Mouse (Mus musculus): ENCODE measurements around the gene Tmem116. TPM values are rescaled to one million over a fixed set of nuclear protein-coding genes. Genes with fewer than 3 reads are reported as not detected.
A peak's percentile ranks its signal among the peaks of the same experiment; 100 is the strongest.

Tmem116 gene
- not detected in 2 replicates for total RNA-seq (2014; fragmentation: Nextera tagmentation)
- 2.3 TPM in 1 of 2 replicates, not detected in the other for total RNA-seq (2017)

DNA sequence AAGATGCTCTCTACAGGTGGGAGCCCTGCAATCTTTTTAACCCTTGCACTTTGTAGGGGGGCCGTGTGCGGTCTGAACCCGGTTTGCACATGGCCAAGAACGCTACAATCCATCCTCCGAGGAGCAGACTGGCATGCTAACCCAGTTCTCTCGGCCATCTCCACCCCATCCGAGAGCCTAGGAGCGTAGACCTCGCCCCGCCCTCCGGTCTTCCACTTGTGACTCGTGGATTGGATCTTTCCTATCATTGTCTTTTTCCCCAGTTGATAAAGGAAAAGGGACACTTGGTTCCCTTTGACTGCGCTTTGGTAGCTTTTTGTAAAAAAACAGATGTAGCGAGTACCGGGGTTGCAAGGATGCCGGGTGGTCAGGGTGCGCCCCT is at the start of gene Tmem116:
Gene Tmem116, plus strand, starts transcription at position 250 of the 382 bp plus-strand sequence.
- ATAC-seq (replicated peaks; ENCODE audit: low FRiP score, low TSS enrichment, poor library complexity, severe bottlenecking) = 0 out of 2 replicates have a peak, but pooled peaks have one; percentile 17

DNA sequence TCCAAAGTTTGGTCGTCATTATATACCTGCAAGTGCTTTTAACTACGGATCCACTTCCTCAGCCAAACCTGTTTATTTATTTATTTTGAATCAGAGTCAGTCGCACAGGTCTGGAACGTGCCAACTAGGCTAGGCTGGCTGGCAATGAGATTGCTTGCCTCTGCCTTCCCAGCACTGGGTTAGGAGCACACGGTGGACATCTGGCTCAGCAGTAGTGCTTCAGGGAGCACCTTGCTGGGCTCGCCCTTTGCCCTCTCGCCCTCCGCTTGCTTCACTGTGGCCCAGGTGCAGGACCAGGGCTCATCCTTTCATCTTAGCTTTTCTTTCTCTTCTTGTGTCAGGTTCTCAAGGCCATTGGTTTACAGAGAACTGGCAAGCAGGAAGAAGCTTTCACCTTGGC is 43.8 kb upstream of the Tmem116 start:
- no peak for ATAC-seq (replicated peaks; ENCODE audit: low FRiP score, low TSS enrichment, poor library complexity, severe bottlenecking)

DNA sequence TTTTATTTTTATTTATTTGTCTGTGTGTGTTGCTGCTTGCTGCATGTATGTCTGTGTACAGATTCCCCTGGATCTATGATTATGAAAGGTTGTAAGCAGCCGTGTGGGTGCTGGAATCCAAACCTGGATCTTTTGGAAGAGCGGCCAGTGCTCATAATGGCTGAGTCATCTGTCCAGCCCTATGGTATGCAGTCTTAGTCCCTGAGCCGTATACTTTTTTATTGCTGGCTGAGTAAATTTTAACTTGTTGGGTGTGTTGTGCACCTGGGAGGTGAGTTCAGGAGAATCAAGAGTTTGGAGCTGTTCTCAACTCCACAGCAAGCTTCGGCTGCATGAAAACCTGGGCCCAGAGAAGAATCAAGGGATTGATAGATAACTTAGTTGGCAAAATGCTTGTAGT is 40.7 kb upstream of the Tmem116 start:
- no peak for ATAC-seq (replicated peaks; ENCODE audit: low FRiP score, low TSS enrichment, poor library complexity, severe bottlenecking)

DNA sequence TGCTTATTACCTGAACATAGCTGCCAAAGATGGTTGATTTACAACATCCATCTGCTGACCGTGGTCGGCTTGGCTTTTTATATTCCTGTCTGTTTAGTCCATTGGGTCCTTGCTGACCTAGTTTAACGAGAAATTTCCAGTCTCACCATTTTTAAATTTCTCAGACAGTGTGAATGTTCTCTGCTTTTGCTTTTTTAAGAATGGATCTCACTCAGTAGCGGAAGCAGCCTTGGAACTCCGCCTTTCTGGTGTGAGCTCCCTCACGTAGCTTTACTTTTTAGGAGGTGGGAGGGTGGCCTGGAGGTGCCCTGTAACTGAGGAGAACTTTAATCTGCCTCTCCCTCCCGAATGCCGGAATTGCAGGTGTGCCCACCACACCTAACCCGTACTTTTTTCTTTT is 31.0 kb upstream of the Tmem116 start:
- no peak for ATAC-seq (replicated peaks; ENCODE audit: low FRiP score, low TSS enrichment, poor library complexity, severe bottlenecking)

DNA sequence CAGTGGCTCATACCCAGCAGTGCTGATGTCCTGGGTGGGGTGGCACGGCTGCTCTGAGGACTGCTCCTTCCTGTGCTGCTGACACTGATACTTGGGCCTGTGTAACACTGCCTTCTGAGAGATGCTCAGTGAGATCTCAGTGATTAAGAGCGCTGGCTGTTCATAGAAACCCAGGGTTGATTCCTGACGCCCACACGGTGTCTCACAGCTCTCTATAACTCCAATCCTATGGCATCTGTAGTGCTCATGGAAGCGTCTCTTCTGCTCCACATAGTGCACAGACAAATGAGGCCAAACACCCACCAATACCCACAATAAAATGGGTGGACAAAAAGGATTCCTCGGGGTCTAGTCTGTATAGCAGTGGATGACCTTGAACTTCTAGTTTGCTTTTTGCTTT is 28.9 kb upstream of the Tmem116 start:
- no peak for ATAC-seq (replicated peaks; ENCODE audit: low FRiP score, low TSS enrichment, poor library complexity, severe bottlenecking)

DNA sequence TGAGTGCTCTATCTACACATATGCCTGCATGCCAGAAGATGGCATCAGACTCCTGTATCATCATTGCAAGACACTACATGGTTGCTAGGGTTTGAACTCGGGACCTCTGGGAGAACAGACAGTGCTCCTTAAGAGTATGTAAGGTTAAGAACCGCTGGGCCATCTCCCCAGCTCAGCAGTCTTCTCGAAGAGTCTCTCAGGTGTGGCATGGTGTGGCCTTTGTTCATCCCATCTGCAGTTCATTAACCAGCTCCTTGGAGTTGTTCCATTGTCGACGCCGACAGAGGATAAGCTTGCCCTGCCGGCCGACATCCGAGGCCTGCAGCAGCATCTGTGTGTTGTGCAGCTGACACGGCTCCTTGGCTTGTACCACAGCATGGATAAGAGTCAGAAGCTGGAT is 28.4 kb upstream of the Tmem116 start:
- ATAC-seq (replicated peaks; ENCODE audit: low FRiP score, low TSS enrichment, poor library complexity, severe bottlenecking) = no peak

DNA sequence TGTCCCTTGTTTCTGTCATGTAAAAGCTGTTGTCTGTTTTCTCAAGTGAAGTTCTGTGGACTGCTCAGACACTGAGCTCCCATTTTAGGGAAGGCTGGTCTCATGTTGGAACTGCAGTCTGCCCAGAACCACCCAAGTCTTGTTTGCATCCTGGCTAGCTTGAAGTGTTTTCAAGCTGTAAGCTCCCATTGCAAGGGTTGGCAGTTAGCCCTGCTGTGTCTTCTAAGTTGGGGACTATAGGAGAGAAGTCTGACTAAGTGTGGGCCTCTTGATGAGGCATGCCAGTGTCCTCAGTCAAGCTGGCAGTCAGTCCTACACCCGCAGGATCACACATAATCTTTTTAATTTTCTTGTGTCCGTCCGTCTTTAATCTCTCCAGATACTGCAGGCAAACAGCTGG is 22.7 kb upstream of the Tmem116 start:
- no peak for ATAC-seq (replicated peaks; ENCODE audit: low FRiP score, low TSS enrichment, poor library complexity, severe bottlenecking)

DNA sequence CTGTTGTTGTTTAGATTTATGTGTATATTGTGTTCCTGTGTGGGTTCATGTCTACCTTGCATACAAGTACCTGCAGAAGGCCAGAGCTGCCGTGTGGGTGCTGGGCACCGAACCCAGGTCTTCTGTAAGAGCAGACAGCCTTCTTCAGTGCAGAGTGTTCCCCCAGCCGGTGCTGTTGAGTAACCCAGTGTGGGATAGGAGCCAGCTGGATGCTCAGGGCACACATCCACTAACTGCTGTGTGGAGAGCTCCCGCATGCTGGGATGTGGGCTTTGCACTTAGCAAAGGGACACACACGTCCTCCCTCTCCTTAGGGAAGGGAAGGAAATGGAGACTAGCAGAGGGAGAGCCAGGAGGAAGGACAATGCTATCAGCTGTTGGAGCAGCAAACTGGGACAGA is 13.6 kb upstream of the Tmem116 start:
- no peak for ATAC-seq (replicated peaks; ENCODE audit: low FRiP score, low TSS enrichment, poor library complexity, severe bottlenecking)

DNA sequence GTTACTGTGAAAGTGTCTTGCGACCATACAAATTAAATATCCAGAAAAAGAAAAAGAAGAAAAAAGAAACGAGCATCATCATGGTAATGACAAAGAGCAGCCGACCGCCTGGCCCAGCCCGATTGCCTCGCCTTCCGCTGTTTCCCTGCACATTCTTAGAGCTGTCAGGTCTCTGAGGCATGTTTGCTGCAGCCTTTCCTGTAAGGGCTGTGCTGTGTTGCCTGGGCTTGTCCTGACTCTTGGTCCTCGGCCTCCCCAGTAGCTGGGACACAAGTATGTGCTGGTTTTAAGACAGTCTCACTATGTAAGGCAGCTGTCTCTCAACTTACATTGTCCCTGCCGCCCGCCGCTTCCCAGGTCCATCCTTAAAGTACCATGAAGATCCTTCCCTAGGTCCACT is 12.9 kb upstream of the Tmem116 start:
- no peak for ATAC-seq (replicated peaks; ENCODE audit: low FRiP score, low TSS enrichment, poor library complexity, severe bottlenecking)

DNA sequence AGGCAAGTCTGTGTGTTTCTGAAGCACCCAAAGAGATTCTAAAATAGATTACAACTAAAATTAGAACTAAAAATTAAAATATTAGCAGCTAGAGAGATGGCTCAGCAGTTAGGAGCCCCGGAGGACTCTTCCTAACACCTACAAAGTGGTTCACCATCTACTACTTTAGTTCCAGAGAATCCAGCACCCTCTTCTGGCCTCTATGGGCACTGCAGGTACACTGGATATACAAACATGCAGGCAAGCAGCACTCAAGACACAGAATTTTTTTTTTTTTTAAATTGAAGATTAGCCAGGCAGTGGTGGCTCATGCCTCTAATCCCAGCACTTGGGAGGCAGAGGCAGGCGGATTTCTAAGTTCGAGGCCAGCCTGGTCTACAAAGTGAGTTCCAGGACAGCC is 8.1 kb upstream of the Tmem116 start:
- ATAC-seq (replicated peaks; ENCODE audit: low FRiP score, low TSS enrichment, poor library complexity, severe bottlenecking) = no peak

DNA sequence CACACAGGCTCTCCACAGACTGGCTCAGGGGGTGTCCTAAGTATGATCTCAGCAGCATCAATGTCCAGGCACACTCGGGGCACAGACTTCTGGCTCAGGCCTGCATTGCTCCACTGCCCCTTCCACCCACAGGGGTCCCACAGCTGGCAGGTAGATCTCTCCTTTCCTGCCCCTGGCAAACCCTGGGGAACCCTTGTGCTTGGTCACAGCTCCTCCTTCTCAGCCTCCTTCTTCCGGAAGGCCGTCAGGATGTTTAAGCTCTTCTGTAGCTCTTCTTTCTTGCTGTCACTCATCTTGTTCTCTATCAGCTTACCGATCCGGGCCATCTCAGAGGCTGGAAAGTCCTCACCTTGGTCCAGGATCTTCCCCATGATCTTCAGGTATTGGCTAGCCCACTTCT is 6.8 kb upstream of the Tmem116 start:
- ATAC-seq (replicated peaks; ENCODE audit: low FRiP score, low TSS enrichment, poor library complexity, severe bottlenecking) = no peak

DNA sequence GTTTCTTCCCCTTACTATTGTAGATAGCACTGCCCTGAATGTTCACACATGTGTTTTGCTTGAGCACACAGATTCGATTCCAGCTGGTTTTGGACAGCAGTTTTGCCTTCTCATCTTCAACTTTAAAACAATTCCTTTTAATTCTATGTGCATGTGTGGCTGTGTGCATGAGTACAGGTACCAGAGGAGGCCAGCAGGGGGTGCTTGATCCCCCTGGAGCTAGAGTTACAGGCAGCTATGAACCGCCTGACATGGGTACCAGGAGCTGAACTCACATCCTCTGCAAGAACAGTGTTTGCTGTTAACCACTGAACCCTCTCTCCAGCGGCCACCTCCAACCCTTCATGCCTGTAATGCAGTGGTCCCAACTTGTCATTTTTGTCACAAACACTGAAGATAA is 3.2 kb upstream of the Tmem116 start:
- no peak for ATAC-seq (replicated peaks; ENCODE audit: low FRiP score, low TSS enrichment, poor library complexity, severe bottlenecking)

DNA sequence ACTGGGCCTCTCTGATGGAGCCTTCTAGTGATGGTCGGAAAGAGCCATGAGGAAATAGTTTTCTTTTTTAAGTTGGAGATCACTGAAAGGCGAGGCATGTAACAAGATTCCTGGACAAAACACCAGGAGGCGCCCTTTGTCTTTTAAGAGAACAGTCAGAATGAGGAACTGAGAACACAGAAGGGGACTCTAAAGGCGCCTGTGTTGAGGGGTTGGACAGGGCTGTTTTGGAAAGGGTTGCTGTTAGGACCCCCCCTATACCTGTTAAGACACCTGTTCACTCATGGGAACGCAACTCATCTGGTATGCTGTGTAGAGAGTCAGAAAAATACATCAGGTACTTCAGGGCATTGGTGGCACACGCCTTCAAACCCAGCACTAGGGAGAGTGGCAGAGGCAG is 1.7 kb upstream of the Tmem116 start:
- ATAC-seq (replicated peaks; ENCODE audit: low FRiP score, low TSS enrichment, poor library complexity, severe bottlenecking) = no peak

DNA sequence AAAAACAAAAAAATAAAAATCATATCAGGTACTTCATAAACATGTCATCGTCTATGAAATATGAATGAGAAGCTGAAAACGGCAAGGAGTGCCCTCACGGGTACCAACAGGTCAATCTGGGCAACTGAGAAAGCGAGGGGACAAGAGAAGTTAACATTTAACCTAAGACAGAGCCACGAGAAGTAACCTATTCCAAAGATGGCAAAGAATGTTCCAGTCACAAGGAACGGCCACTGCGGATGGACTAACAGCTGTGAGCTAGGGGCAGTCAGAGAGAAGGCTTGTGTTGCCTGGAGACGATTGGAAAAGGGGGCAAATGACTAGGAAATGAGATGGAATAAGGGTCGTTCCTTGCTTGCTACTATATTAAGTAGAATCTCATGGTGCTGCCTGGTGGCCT is 1.2 kb upstream of the Tmem116 start:
- no peak for ATAC-seq (replicated peaks; ENCODE audit: low FRiP score, low TSS enrichment, poor library complexity, severe bottlenecking)

DNA sequence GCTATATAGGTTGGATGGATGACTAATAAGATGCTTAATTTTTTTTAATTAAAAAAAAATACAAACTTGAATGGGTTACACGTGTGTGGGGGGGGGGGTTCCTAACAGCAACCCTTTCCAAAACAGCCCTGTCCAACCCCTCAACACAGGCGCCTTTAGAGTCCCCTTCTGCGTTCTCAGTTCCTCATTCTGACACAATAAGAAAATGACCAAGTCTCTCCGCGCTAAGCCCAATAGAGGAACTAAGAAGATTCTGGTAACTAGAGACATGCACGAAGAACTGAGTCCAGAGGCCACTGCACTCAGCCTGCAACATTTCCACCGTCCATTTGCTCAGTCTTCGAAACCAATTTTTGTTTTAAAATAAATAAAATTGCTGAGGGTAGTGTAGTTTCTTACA is 490 bp upstream of the Tmem116 start:
- no peak for ATAC-seq (replicated peaks; ENCODE audit: low FRiP score, low TSS enrichment, poor library complexity, severe bottlenecking)

DNA sequence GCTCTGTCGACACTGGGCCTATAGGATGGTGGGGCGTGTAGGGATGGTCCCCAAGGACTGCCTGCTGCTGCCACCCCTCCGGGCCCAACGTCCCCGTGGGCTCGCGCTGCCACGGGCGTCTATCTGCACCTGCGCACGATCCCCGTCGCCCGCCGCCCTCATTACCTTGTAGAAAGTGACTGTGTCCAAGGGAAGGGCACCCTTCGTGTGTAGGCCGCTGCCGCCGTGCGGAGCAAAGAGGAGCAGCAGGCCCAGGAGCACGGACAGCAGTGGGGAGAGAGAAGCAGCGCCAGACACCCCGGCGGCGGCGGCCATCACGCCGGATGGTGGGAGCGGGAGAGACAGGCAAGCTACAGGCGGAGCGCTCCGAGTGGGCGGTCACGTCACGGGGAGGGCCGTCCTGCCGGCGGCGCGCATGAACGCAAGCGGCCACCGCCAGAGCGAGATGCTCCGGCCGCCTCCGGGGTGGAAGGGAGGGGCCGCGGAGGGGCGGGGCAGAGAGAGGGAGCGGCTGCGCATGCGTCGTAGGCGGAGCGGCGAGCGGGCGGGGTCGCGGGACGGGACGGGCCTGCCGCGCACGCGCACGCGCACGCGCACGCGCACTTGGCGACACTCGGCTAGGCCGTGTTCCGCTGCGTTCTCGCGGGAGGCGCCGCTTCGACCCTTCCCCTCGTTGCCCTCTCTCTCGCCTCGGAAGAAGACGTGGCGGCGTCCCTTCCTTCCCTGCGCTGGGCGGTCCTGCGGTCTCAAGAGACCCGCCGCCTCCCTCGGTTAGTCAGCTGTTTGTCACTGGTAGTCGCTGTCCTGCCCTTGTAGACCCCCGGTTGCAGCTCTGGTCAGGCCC is 555 bp downstream of the Tmem116 start, which contains the start of gene Erp29:
Gene Erp29, minus strand, starts transcription at position 481 of the 844 bp plus-strand sequence.
- ATAC-seq (replicated peaks; ENCODE audit: low FRiP score, low TSS enrichment, poor library complexity, severe bottlenecking) = peak; percentile 78

DNA sequence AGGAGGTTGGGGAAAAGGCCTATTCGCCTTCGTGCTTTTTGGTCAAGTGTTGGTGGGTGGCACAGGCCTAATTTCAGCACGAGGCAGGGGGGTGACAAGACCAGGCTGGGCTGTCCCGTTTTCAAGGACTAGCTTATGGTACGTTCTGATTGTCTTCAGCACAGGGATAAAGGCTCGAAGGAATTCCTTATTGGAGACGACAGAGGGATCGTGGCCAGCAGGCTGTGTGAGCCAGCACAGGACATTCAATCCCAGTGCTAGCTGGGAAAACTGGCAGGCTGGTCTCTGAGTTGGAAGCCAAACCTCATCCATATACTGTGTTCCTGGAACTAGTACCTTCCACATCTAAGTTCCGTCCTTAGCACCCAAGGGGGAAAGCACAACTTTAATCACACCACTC is 1.2 kb downstream of the Tmem116 start:
- no peak for ATAC-seq (replicated peaks; ENCODE audit: low FRiP score, low TSS enrichment, poor library complexity, severe bottlenecking)

DNA sequence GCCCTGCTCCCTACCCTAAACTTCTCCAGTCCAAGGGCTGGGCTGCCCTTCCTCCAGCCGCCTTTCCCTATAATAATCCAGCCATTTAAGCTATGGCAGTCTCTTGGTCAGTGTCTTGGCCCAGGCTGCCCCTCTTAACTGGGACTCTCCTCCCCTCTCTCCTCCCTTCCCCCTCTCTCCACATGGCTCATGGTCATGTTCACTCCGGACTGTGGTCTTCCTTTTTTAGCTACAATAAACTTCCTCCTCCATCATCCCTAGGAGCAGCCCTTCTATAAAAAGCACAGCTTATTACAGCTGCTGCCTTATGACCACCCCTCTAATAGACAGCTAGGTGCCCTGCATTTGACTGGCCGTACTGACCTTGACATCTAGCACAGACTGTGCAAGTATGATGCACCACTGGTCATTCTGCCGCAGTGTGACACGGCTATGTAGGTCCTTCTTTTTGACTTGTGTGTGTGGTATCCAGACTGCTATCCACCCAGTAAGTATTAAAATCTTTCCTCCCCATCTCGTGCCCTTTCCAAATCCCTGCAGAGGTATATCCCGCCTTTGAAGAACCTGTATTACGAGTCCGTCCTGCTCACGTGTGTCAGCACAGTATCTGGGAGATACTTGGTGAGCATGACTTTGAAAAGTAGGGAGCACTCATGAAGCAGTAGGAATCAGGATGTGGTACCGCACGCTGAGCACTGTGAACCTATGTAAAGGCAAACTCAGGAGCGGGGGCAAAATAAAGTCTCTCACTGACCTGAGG is 2.2 kb downstream of the Tmem116 start:
- ATAC-seq (replicated peaks; ENCODE audit: low FRiP score, low TSS enrichment, poor library complexity, severe bottlenecking) = no peak

DNA sequence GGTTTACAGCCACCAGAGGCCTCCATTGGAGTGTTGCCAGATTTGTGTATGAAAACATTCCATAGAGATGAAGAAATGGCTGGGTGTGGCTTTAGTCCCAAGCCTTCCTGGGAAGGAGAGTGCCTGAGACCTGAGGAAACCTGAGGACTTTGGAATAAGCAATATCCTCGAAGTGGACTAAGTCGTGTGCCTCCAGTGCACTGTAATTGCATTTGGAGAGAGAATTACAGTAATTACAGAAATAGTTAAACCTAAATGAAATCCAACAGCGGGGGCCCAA is 2.8 kb downstream of the Tmem116 start:
- ATAC-seq (replicated peaks; ENCODE audit: low FRiP score, low TSS enrichment, poor library complexity, severe bottlenecking) = no peak

DNA sequence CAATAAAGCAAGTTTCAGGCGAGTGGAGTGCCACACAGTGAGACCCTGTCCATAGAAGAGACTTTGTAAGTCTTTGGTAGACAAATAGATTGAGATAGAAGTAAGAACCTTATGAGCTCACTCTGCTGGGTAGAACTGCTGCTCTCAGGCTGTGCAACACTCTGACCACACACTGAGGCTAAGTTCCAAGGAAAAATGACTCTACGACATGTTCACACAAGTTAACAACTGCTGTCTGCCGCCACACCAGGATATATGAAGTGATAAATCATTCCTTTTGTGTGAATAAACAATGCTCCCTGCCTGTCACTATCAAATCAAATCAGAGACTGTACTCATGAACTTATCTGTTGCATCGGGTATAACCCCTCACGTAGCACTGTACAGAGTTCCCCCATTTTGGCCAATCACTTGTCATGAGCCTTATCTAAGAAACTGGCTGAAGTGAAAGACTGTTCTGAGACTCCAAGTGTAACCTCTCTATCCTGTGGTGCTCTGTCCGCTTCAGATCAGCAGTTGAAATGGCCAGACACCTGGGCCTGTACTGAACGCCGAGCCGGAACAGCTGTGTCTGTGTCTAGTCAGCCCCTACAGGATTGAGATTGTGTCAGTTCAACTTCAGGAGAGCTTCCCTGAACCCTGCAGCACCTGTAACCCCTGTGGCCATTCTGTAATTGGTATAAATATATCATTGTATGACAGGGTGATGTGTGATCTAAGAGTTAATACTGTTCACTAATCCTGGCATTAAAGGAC is 4.0 kb downstream of the Tmem116 start:
- no peak for ATAC-seq (replicated peaks; ENCODE audit: low FRiP score, low TSS enrichment, poor library complexity, severe bottlenecking)
